Mouse (Mus musculus): ENCODE measurements around the gene Eif4e1b. TPM values are rescaled to one million over a fixed set of nuclear protein-coding genes. Genes with fewer than 3 reads are reported as not detected.

Gene Eif4e1b
- not detected in 2 replicates for polyA plus RNA-seq (2015; fragmentation: Nextera tagmentation; extraction: Ambion mirVana)

GRCm38 (mm10) chr13:54783698-54784097 is at the start of gene Eif4e1b:
Gene Eif4e1b (plus strand): TSS chr13:54783998.
- Histone ChIP-seq H3K4me2 (ENCODE audit: low read depth, low read length) (no peak within 1 kb of the TSS), H3K27ac (ENCODE audit: low read length) (no peak within 1 kb of the TSS), H3K27me3 (ENCODE audit: control insufficient read depth, insufficient read depth, low read length) (peaks cover 2% of the 10 kb centered on the region), H3K9ac (ENCODE audit: low read length) (no peak within 1 kb of the TSS), H3K4me3 (ENCODE audit: low read length) (no peak within 1 kb of the TSS), H3K4me1 (ENCODE audit: control insufficient read depth, insufficient read depth, low read length) (no peaks in the 10 kb centered on the region), H3K9me3 (replicated peaks; ENCODE audit: control insufficient read depth, low read length) (no peaks in the 10 kb centered on the region), H3K36me3 (ENCODE audit: control insufficient read depth, insufficient read depth) (no peaks in the 10 kb centered on the region)
- ATAC-seq (replicated peaks; ENCODE audit: extremely low read depth, insufficient read depth, low FRiP score) = no peak
- WGBS = 78% methylated on average over 4 of the region's 4 CpGs

- 0 out of 2 replicates have a peak, but pooled peaks cover 4% of the 10 kb centered on the region for H3K4me1 ChIP-seq (ENCODE audit: control insufficient read depth, insufficient read depth, low read length)
- no peak overlapping the region for H3K4me2 ChIP-seq (ENCODE audit: low read depth, low read length)
- 29% methylated on average over 3 of the region's 3 CpGs for WGBS
- no peak overlapping the region for H3K9ac ChIP-seq (ENCODE audit: low read length)
- H3K4me3 ChIP-seq (ENCODE audit: low read length) = peak overlapping the region; percentile 46
- no peaks in the 10 kb centered on the region for H3K36me3 ChIP-seq (ENCODE audit: control insufficient read depth, insufficient read depth)
- H3K27me3 ChIP-seq (ENCODE audit: control insufficient read depth, insufficient read depth, low read length) = peaks cover 60% of the 10 kb centered on the region
- H3K27ac ChIP-seq (ENCODE audit: low read length) = no peak overlapping the region
- no peak for ATAC-seq (replicated peaks; ENCODE audit: extremely low read depth, insufficient read depth, low FRiP score)
- H3K9me3 ChIP-seq (replicated peaks; ENCODE audit: control insufficient read depth, low read length) = no peaks in the 10 kb centered on the region
These were observed 46.9 kb upstream of the Eif4e1b start for GRCm38 (mm10) chr13:54736931-54737330.

DNA sequence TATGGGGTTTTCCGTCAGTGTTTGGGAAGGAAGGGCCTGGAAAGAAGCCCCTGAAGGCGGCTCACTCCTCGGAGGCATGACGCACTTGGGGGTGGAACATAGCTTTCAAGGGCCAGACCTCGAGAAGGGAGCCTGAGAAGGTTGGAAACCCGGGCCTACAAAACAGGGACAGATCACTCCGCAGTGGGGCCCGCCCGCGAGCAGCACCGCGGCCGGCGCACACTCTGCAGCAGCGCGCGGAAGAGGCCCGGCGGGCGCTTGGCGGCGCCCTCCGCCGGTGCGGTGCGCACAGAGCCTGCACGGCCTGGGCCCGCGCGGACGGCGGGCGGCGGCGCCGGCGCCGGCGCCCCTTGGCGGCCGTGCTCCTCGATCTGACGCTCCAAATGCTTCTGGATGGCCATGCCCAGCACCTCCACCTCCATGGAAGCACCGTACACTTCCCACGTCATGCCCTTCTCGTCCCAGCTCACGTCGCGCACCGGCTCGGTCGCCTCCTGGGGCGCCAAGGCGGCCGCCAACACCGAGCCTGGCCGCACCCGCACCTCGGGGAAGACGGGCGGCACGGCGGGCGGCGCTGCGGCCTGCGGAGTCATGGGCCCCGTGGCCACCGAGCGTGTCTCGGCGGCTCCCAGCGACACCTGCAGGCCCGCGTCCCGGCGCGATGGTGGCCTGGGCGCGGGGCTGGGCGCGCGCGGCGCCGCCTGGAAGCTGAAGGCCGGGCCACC is 46.1 kb upstream of the Eif4e1b start:
- H3K9ac ChIP-seq (ENCODE audit: low read length) = no peak overlapping the region
- peak overlapping the region; percentile 46 for H3K4me3 ChIP-seq (ENCODE audit: low read length)
- H3K36me3 ChIP-seq (ENCODE audit: control insufficient read depth, insufficient read depth) = no peaks in the 10 kb centered on the region
- no peak overlapping the region for H3K27ac ChIP-seq (ENCODE audit: low read length)
- no peaks in the 10 kb centered on the region for H3K9me3 ChIP-seq (replicated peaks; ENCODE audit: control insufficient read depth, low read length)
- peaks cover 60% of the 10 kb centered on the region for H3K27me3 ChIP-seq (ENCODE audit: control insufficient read depth, insufficient read depth, low read length)
- ATAC-seq (replicated peaks; ENCODE audit: extremely low read depth, insufficient read depth, low FRiP score) = no peak; the same call in 1 of the 2 replicates
- H3K4me1 ChIP-seq (ENCODE audit: control insufficient read depth, insufficient read depth, low read length) = 0 out of 2 replicates have a peak, but pooled peaks cover 4% of the 10 kb centered on the region
- H3K4me2 ChIP-seq (ENCODE audit: low read depth, low read length) = peak overlapping the region; percentile 67
- under 1% methylated on average over 87 of the region's 87 CpGs for WGBS

- no peak for ATAC-seq (replicated peaks; ENCODE audit: extremely low read depth, insufficient read depth, low FRiP score)
- no peaks in the 10 kb centered on the region for H3K36me3 ChIP-seq (ENCODE audit: control insufficient read depth, insufficient read depth)
- H3K4me2 ChIP-seq (ENCODE audit: low read depth, low read length) = peak overlapping the region; percentile 67
- H3K9ac ChIP-seq (ENCODE audit: low read length) = no peak overlapping the region
- H3K4me3 ChIP-seq (ENCODE audit: low read length) = peak overlapping the region; percentile 46
- no peaks in the 10 kb centered on the region for H3K9me3 ChIP-seq (replicated peaks; ENCODE audit: control insufficient read depth, low read length)
- peaks cover 60% of the 10 kb centered on the region for H3K27me3 ChIP-seq (ENCODE audit: control insufficient read depth, insufficient read depth, low read length)
- 4% methylated on average over 34 of the region's 34 CpGs for WGBS
- H3K27ac ChIP-seq (ENCODE audit: low read length) = no peak overlapping the region
- 0 out of 2 replicates have a peak, but pooled peaks cover 4% of the 10 kb centered on the region for H3K4me1 ChIP-seq (ENCODE audit: control insufficient read depth, insufficient read depth, low read length)
These were observed 45.6 kb upstream of the Eif4e1b start for GRCm38 (mm10) chr13:54738213-54738601.

GRCm38 (mm10) chr13:54746110-54746509 is 37.7 kb upstream of the Eif4e1b start:
- H3K27me3 ChIP-seq (ENCODE audit: control insufficient read depth, insufficient read depth, low read length) = peaks cover 52% of the 10 kb centered on the region
- WGBS = 21% methylated on average over 6 of the region's 6 CpGs
- peaks cover 5% of the 10 kb centered on the region for H3K4me1 ChIP-seq (ENCODE audit: control insufficient read depth, insufficient read depth, low read length)
- no peak for ATAC-seq (replicated peaks; ENCODE audit: extremely low read depth, insufficient read depth, low FRiP score)
- H3K4me2 ChIP-seq (ENCODE audit: low read depth, low read length) = no peak overlapping the region
- H3K9me3 ChIP-seq (replicated peaks; ENCODE audit: control insufficient read depth, low read length) = no peaks in the 10 kb centered on the region
- H3K9ac ChIP-seq (ENCODE audit: low read length) = no peak overlapping the region
- H3K27ac ChIP-seq (ENCODE audit: low read length) = no peak overlapping the region
- no peak overlapping the region for H3K4me3 ChIP-seq (ENCODE audit: low read length)
- no peaks in the 10 kb centered on the region for H3K36me3 ChIP-seq (ENCODE audit: control insufficient read depth, insufficient read depth)

DNA sequence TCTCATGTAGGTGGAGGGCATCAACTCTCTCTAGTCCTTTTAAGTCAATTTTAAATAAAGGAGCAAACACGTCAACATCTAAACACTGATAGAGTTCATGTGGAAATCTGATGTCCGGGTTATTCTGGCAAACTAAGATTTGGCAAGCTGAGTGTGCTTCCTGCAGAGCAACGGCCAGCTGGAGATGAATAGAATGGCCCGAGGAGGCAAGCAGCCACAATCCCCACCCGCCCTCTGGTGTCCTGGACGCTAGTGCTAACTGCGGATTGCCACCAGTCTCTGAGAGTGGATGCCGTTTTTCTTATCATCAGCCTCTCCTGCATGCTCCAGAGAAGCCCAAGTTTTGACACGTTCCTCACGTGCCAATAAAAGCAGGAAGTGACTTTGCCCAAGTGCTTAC is 36.9 kb upstream of the Eif4e1b start:
- Histone ChIP-seq H3K9me3 (replicated peaks; ENCODE audit: control insufficient read depth, low read length) (no peaks in the 10 kb centered on the region), H3K4me2 (ENCODE audit: low read depth, low read length) (no peak overlapping the region), H3K4me1 (ENCODE audit: control insufficient read depth, insufficient read depth, low read length) (peaks cover 5% of the 10 kb centered on the region), H3K27ac (ENCODE audit: low read length) (no peak overlapping the region), H3K9ac (ENCODE audit: low read length) (no peak overlapping the region), H3K4me3 (ENCODE audit: low read length) (no peak overlapping the region), H3K27me3 (ENCODE audit: control insufficient read depth, insufficient read depth, low read length) (peaks cover 55% of the 10 kb centered on the region), H3K36me3 (ENCODE audit: control insufficient read depth, insufficient read depth) (no peaks in the 10 kb centered on the region)
- WGBS = 28% methylated on average over 10 of the region's 10 CpGs
- no peak for ATAC-seq (replicated peaks; ENCODE audit: extremely low read depth, insufficient read depth, low FRiP score)

DNA sequence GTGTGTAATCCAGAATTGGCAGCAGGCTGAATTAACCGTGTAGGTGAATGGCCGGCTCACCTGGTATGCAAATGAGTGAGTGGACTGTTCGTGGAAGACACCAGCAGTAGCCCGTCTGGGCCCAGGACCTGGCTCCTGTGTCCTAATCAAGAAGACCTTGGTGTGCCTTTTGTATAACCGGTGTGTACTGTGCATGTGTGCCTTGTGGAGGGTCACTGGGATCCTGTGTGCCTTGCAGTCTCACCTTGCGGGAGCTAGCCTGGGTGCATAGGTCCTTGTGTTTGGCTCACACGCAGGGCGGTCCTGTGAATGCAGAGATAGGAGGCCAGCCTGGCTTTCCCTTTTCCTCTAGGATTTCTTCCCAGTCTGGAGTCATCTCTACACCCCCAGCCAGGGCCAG is 35.6 kb upstream of the Eif4e1b start:
- no peaks in the 10 kb centered on the region for H3K9me3 ChIP-seq (replicated peaks; ENCODE audit: control insufficient read depth, low read length)
- H3K36me3 ChIP-seq (ENCODE audit: control insufficient read depth, insufficient read depth) = no peaks in the 10 kb centered on the region
- peaks cover 58% of the 10 kb centered on the region for H3K27me3 ChIP-seq (ENCODE audit: control insufficient read depth, insufficient read depth, low read length)
- peaks cover 5% of the 10 kb centered on the region for H3K4me1 ChIP-seq (ENCODE audit: control insufficient read depth, insufficient read depth, low read length)
- no peak overlapping the region for H3K4me2 ChIP-seq (ENCODE audit: low read depth, low read length)
- no peak overlapping the region for H3K27ac ChIP-seq (ENCODE audit: low read length)
- WGBS = 81% methylated on average over 8 of the region's 8 CpGs
- no peak overlapping the region for H3K4me3 ChIP-seq (ENCODE audit: low read length)
- no peak overlapping the region for H3K9ac ChIP-seq (ENCODE audit: low read length)
- ATAC-seq (replicated peaks; ENCODE audit: extremely low read depth, insufficient read depth, low FRiP score) = no peak

DNA sequence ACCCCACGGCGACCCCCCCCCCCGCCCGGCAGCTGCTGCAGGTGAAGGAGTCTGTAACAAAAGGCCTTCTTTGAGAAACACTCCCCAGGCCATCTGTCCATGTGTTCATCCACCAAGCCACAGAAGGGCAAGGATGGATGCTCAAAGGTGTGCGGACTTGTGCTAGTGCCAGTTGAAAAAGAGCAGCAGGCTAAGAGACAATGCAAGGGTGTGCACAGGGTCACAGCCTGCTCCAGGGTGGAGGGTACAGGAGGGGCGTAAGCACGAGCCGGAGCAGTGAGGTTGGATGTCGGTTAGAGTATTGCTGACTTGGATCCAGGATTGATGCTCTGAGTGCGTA is 35.1 kb upstream of the Eif4e1b start:
- Histone ChIP-seq H3K36me3 (ENCODE audit: control insufficient read depth, insufficient read depth) (no peaks in the 10 kb centered on the region), H3K9ac (ENCODE audit: low read length) (no peak overlapping the region), H3K4me2 (ENCODE audit: low read depth, low read length) (no peak overlapping the region), H3K27ac (ENCODE audit: low read length) (no peak overlapping the region), H3K4me3 (ENCODE audit: low read length) (no peak overlapping the region), H3K4me1 (ENCODE audit: control insufficient read depth, insufficient read depth, low read length) (peaks cover 5% of the 10 kb centered on the region), H3K27me3 (ENCODE audit: control insufficient read depth, insufficient read depth, low read length) (peaks cover 58% of the 10 kb centered on the region), H3K9me3 (replicated peaks; ENCODE audit: control insufficient read depth, low read length) (no peaks in the 10 kb centered on the region)
- ATAC-seq (replicated peaks; ENCODE audit: extremely low read depth, insufficient read depth, low FRiP score) = no peak
- WGBS = 51% methylated on average over 10 of the region's 10 CpGs

DNA sequence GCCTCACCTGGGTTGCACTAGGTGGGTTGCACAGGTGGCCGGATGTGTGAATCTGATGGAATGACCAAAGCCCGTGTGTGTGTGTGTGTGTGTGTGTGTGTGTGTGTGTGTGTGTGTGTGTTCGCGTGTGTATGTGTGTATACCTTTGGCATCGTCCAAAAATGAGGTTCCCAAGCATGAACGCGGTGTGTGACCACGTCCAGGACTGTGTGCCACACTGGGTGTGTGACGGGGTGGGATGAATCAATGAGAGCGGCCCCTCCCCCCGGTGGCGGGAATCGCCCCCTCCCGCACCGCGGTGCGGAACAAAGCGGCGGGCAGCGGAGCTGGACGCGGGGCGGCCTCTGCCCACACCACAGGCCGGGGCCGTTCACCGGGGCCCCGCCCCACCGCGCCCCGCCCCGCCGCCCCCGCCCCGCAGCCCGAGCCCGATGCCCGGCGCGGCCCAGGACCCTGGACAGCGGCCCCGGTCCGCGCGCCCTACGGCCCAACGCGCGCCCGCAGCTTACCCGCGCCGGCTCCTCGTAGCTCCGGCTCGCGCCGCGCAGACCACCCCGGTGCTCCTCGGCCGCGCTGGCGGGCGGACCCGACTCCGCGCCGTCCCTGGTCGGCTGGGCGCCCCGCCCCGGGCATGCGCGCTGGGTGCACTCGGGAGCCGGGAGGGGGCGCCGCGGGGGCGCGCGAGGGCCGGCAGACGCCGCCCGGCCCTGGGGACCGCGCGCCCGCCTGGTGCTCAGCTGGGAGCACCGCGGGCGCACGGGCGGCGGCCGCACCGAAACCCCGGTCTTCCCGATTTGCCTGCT is 34.5 kb upstream of the Eif4e1b start:
- 3% methylated on average over 69 of the region's 100 CpGs for WGBS
- Histone ChIP-seq H3K4me2 (ENCODE audit: low read depth, low read length) (peak overlapping the region; percentile 84), H3K9me3 (replicated peaks; ENCODE audit: control insufficient read depth, low read length) (no peaks in the 10 kb centered on the region), H3K27me3 (ENCODE audit: control insufficient read depth, insufficient read depth, low read length) (peaks cover 55% of the 10 kb centered on the region), H3K4me3 (ENCODE audit: low read length) (peak overlapping the region; percentile 56), H3K36me3 (ENCODE audit: control insufficient read depth, insufficient read depth) (no peaks in the 10 kb centered on the region), H3K9ac (ENCODE audit: low read length) (no peak overlapping the region), H3K27ac (ENCODE audit: low read length) (no peak overlapping the region), H3K4me1 (ENCODE audit: control insufficient read depth, insufficient read depth, low read length) (peaks cover 5% of the 10 kb centered on the region)
- ATAC-seq (replicated peaks; ENCODE audit: extremely low read depth, insufficient read depth, low FRiP score) = peak; percentile 68
